Mouse (Mus musculus) midbrain, embryonic 11.5 days (tissue): ENCODE data around the gene Ube2e2. TPM values are rescaled to one million over a fixed set of nuclear protein-coding genes. Genes with fewer than 3 reads are reported as not detected.

Experiments
- ATAC-seq: fragments of 200-750 bp; cut with Nextera tagmentation; 2 replicates; pipeline ENCODE4 v1.8.0; 2017; ENCODE audit warnings: moderate TSS enrichment, moderate library complexity; ENCODE audit not compliant: low FRiP score
- DNase-seq: peaks from one replicate; pipeline ENCODE4 v3.0.0; 2015; ENCODE audit warnings: low spot score; ENCODE audit errors: missing footprints
- H3K27ac ChIP-seq: fragments of 300-500 bp; sonication (generic); 2 replicates; pipeline ENCODE4 v1.5.1; 2014; ENCODE audit warnings: low read depth, low read length
- H3K27me3 ChIP-seq: fragments of 300-500 bp; sonication (generic); 2 replicates; pipeline ENCODE4 v1.6.1; 2014; ENCODE audit warnings: mild to moderate bottlenecking, low read length, moderate library complexity, mixed read lengths; ENCODE audit not compliant: control insufficient read depth, insufficient read depth
- H3K36me3 ChIP-seq: fragments of 300-500 bp; sonication (generic); 2 replicates; pipeline ENCODE4 v1.6.1; 2014; ENCODE audit warnings: mild to moderate bottlenecking, low read length, moderate library complexity, mixed read lengths; ENCODE audit not compliant: control insufficient read depth, insufficient read depth
- H3K4me1 ChIP-seq: fragments of 300-500 bp; sonication (generic); 2 replicates; pipeline ENCODE4 v1.6.1; 2014; ENCODE audit warnings: low read length; ENCODE audit not compliant: control insufficient read depth, insufficient read depth
- H3K4me2 ChIP-seq: fragments of 300-500 bp; sonication (generic); 2 replicates; pipeline ENCODE4 v1.6.1; 2014; ENCODE audit warnings: mild to moderate bottlenecking, moderate library complexity
- H3K4me3 ChIP-seq: fragments of 300-500 bp; sonication (generic); 2 replicates; pipeline ENCODE4 v1.5.1; 2014; ENCODE audit warnings: low read depth, low read length
- H3K9ac ChIP-seq: fragments of 300-500 bp; sonication (generic); 2 replicates; pipeline ENCODE4 v1.6.1; 2014; ENCODE audit warnings: low read length
- H3K9me3 ChIP-seq: fragments of 300-500 bp; sonication (generic); 2 replicates; pipeline ENCODE4 v1.6.1; 2016; ENCODE audit warnings: low read length; ENCODE audit not compliant: control insufficient read depth
- WGBS: fragments of 180-500 bp; shearing (Covaris S2); extraction: QIAGEN DNeasy Blood & Tissue Kit; methylation state at CpG from one replicate; pipeline ENCODE4 v1.1.7; 2014; 5-methylcytosine and 5-hydroxymethylcytosine counted together
- polyA plus RNA-seq: library from polyadenylated mRNA; unstranded; fragments of >200 nt; fragmentation: Nextera tagmentation; extraction: Ambion mirVana; gene quantifications from 2 replicates; pipeline ENCODE4 v1.2.1, GENCODE M21; 2014

The Ube2e2 gene
- polyA plus RNA-seq, 1 experiment from 2014 or later, result 55.9 TPM

GRCm38 (mm10) chr14:18758595-18759532 lies 135.2 kb downstream of the Ube2e2 start:
- 70% methylated on average over 2 of the region's 2 CpGs for WGBS
- H3K36me3 ChIP-seq, result no peaks in the 10 kb centered on the region
- DNase-seq (no peak), ATAC-seq (peak; percentile 74; the same call in 1 of the 2 replicates)
- no peak overlapping the region for H3K9ac ChIP-seq
- no peaks in the 10 kb centered on the region for H3K9me3 ChIP-seq
- no peak overlapping the region for H3K27ac ChIP-seq
- H3K27me3 ChIP-seq, result no peaks in the 10 kb centered on the region
- no peak overlapping the region for H3K4me2 ChIP-seq
- H3K4me1 ChIP-seq, result no peaks in the 10 kb centered on the region
- no peak overlapping the region for H3K4me3 ChIP-seq

- Histone ChIP-seq H3K9me3 (no peaks in the 10 kb centered on the region), H3K4me2 (no peak overlapping the region), H3K27ac (no peak overlapping the region), H3K9ac (no peak overlapping the region), H3K4me3 (no peak overlapping the region), H3K27me3 (no peaks in the 10 kb centered on the region), H3K4me1 (no peaks in the 10 kb centered on the region), H3K36me3 (no peaks in the 10 kb centered on the region)
- no peak for DNase-seq
- ATAC-seq, result no peak
- WGBS, result 91% methylated on average over 2 of the region's 2 CpGs
Measured at GRCm38 (mm10) chr14:18758003-18758402, 136.1 kb downstream of the Ube2e2 start.

DNA sequence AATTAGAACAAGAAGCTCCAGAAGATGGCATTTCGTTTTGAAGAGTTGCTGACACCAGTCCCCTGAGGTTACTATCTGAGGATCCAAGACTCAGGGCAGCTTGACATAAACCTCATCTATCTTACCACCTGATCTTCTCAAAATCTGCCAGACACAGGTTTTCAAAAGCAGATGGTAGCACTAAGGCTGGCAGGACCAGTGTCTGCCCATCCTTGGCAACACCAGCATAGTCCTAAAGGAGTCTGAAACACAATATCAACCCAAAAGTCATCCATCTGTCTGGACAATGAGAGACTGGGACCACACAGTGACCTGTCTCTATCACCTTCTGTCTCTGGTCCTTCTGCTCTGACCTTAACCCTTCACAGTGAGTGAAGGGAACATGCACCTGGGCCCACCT lies 138.7 kb downstream of the Ube2e2 start:
- WGBS, result 74% methylated on average over 1 of the region's 1 CpGs

DNA sequence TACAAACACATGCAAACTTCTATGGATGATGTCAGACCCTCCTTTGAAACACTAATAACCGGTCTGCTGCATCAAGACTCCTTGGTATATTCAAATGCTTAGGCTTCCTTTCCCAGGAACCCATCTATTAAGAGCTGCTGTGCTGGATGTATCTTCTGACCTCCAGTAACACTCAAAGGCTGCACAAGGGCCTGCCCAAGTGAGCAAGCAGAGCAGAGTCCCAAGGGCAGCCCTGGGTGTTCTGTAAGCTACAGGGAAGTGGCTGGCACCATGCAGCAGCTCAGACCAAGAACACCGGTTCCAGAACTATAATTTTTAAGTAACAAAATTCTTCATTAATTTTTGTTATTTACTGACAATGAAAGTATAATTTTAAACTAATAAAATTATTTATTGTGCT lies 139.5 kb downstream of the Ube2e2 start:
- H3K4me2 ChIP-seq, result no peak overlapping the region
- 85% methylated on average over 2 of the region's 2 CpGs for WGBS
- no peak overlapping the region for H3K4me3 ChIP-seq
- no peak for ATAC-seq
- no peaks in the 10 kb centered on the region for H3K4me1 ChIP-seq
- H3K9me3 ChIP-seq, result no peaks in the 10 kb centered on the region
- H3K36me3 ChIP-seq, result no peaks in the 10 kb centered on the region
- no peaks in the 10 kb centered on the region for H3K27me3 ChIP-seq
- no peak overlapping the region for H3K27ac ChIP-seq
- H3K9ac ChIP-seq, result no peak overlapping the region
- DNase-seq, result no peak

More for the DNA sequence above, 138.7 kb downstream of the Ube2e2 start:
- Histone ChIP-seq H3K27me3 (no peaks in the 10 kb centered on the region), H3K27ac (no peak overlapping the region), H3K9me3 (no peaks in the 10 kb centered on the region), H3K4me3 (no peak overlapping the region), H3K4me2 (no peak overlapping the region), H3K9ac (no peak overlapping the region), H3K36me3 (no peaks in the 10 kb centered on the region), H3K4me1 (no peaks in the 10 kb centered on the region)
- DNase-seq (no peak), ATAC-seq (no peak)

DNA sequence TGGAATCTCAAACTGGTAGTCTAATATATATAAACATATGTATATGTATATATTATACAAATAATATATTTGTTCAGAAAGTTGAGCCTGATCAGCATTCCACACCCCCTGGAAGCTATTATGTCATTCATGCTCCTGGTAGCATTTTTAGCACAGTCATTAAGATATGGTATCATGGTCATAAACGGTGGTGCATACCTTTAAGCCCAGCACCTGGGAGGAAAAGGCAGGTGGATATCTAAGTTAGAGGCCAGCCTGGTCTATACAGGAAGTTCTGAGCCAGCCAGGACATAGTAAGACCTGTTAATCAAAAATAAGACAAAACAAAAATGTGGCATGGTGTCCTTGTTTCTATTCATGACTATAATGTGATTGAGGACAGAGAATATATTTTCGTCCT lies 140.1 kb downstream of the Ube2e2 start:
- DNase-seq (no peak), ATAC-seq (no peak)
- no peaks in the 10 kb centered on the region for H3K9me3 ChIP-seq
- no peak overlapping the region for H3K9ac ChIP-seq
- H3K4me1 ChIP-seq, result no peaks in the 10 kb centered on the region
- H3K4me3 ChIP-seq, result no peak overlapping the region
- H3K27ac ChIP-seq, result no peak overlapping the region
- H3K36me3 ChIP-seq, result no peaks in the 10 kb centered on the region
- no peak overlapping the region for H3K4me2 ChIP-seq
- no peaks in the 10 kb centered on the region for H3K27me3 ChIP-seq
- WGBS, result 93% methylated on average over 2 of the region's 2 CpGs

- Histone ChIP-seq H3K4me3 (no peak overlapping the region), H3K4me1 (no peaks in the 10 kb centered on the region), H3K27me3 (no peaks in the 10 kb centered on the region), H3K9ac (no peak overlapping the region), H3K9me3 (no peaks in the 10 kb centered on the region), H3K36me3 (no peaks in the 10 kb centered on the region), H3K27ac (no peak overlapping the region), H3K4me2 (no peak overlapping the region)
- DNase-seq, result no peak
- whole genome bisulfite sequencing, result 81% methylated on average over 4 of the region's 4 CpGs
- ATAC-seq, result no peak
Measured at GRCm38 (mm10) chr14:18731154-18731553, 162.9 kb downstream of the Ube2e2 start.

GRCm38 (mm10) chr14:18720601-18721591 lies 173.2 kb downstream of the Ube2e2 start:
- ATAC-seq (no peak), DNase-seq (no peak)
- 83% methylated on average over 2 of the region's 2 CpGs for WGBS

GRCm38 (mm10) chr14:18716970-18717369 lies 177.1 kb downstream of the Ube2e2 start:
- DNase-seq (no peak), ATAC-seq (no peak)
- Histone ChIP-seq H3K36me3 (no peaks in the 10 kb centered on the region), H3K27ac (no peak overlapping the region), H3K9ac (no peak overlapping the region), H3K27me3 (no peaks in the 10 kb centered on the region), H3K9me3 (no peaks in the 10 kb centered on the region), H3K4me1 (no peaks in the 10 kb centered on the region), H3K4me3 (no peak overlapping the region), H3K4me2 (no peak overlapping the region)
- 91% methylated on average over 1 of the region's 1 CpGs for whole genome bisulfite sequencing

More at GRCm38 (mm10) chr14:18720601-18721591, 173.2 kb downstream of the Ube2e2 start:
- H3K4me1 ChIP-seq, result no peaks in the 10 kb centered on the region
- no peak overlapping the region for H3K27ac ChIP-seq
- no peak overlapping the region for H3K9ac ChIP-seq
- no peak overlapping the region for H3K4me2 ChIP-seq
- no peaks in the 10 kb centered on the region for H3K36me3 ChIP-seq
- no peaks in the 10 kb centered on the region for H3K9me3 ChIP-seq
- no peaks in the 10 kb centered on the region for H3K27me3 ChIP-seq
- H3K4me3 ChIP-seq, result no peak overlapping the region
